Mouse (Mus musculus) heart, adult 8-10 months (tissue): ENCODE measurements at regions not wholly inside any gene's neighbourhood (a gene's known extent, or its start where the extent isn't known, plus 50 kb on each side); places are given as distances from the start of the nearest gene placed in this dataset.

Experiments
- DNase-seq: peaks from one replicate; pipeline ENCODE4 v3.0.0; 2022; ENCODE audit warnings: low spot score

GRCm38 (mm10) chr10:99526561-99526960 is 232.9 kb downstream of the Csl start:
- no peak for DNase-seq

GRCm38 (mm10) chr10:99531104-99531503 is 228.4 kb downstream of the Csl start:
- DNase-seq = peak; percentile 14

GRCm38 (mm10) chr10:99531556-99531955 is 227.9 kb downstream of the Csl start:
- DNase-seq = no peak

- DNase-seq = no peak
Measured at GRCm38 (mm10) chr10:99531992-99532391, 227.5 kb downstream of the Csl start.

GRCm38 (mm10) chr10:99532697-99533119 is 226.8 kb downstream of the Csl start:
- DNase-seq = no peak

- no peak for DNase-seq
Measured at GRCm38 (mm10) chr10:99533468-99533867, 226.0 kb downstream of the Csl start.

GRCm38 (mm10) chr10:99534237-99534636 is 225.2 kb downstream of the Csl start:
- DNase-seq = no peak

GRCm38 (mm10) chr10:99538639-99539038 is 220.8 kb downstream of the Csl start:
- no peak for DNase-seq

- DNase-seq = no peak
Measured at GRCm38 (mm10) chr10:99552373-99552772, 207.1 kb downstream of the Csl start.

- no peak for DNase-seq
Measured at GRCm38 (mm10) chr10:99552836-99553540, 206.5 kb downstream of the Csl start.

GRCm38 (mm10) chr10:99555021-99555420 is 204.4 kb downstream of the Csl start:
- DNase-seq = no peak

- no peak for DNase-seq
Measured at GRCm38 (mm10) chr10:99555658-99556352, 203.7 kb downstream of the Csl start.

GRCm38 (mm10) chr10:99556353-99557036 is 203.0 kb downstream of the Csl start:
- DNase-seq = no peak

- no peak for DNase-seq
Measured at GRCm38 (mm10) chr10:99558656-99559055, 200.8 kb downstream of the Csl start.

GRCm38 (mm10) chr10:99561166-99561818 is 198.2 kb downstream of the Csl start:
- no peak for DNase-seq

GRCm38 (mm10) chr10:99564605-99565004 is 194.9 kb downstream of the Csl start:
- DNase-seq = no peak

GRCm38 (mm10) chr10:99568424-99568823 is 191.0 kb downstream of the Csl start:
- DNase-seq = no peak

GRCm38 (mm10) chr10:99570190-99570589 is 189.3 kb downstream of the Csl start:
- peak; percentile 21 for DNase-seq

- no peak for DNase-seq
Measured at GRCm38 (mm10) chr10:99573997-99574396, 185.5 kb downstream of the Csl start.

- DNase-seq = no peak
Measured at GRCm38 (mm10) chr10:99575294-99575693, 184.2 kb downstream of the Csl start.

GRCm38 (mm10) chr10:99576301-99576700 is 183.2 kb downstream of the Csl start:
- DNase-seq = no peak

- DNase-seq = peak; percentile 70
Measured at GRCm38 (mm10) chr10:99577041-99577681, 182.3 kb downstream of the Csl start.
